Mouse (Mus musculus): Measurements from ENCODE around the gene Samm50.

Gene Samm50

GRCm38 (mm10) chr15:84212031-84212755, 20.2 kb downstream of the Samm50 start:
- DNase-seq, result peak; percentile 70 to 89

- DNase-seq, result no peak
Measured at GRCm38 (mm10) chr15:84212756-84213105, 20.7 kb downstream of the Samm50 start.

GRCm38 (mm10) chr15:84213162-84213739, 21.2 kb downstream of the Samm50 start:
- DNase-seq, result no peak

- no peak for DNase-seq
Measured at GRCm38 (mm10) chr15:84214476-84214875, 22.4 kb downstream of the Samm50 start.

GRCm38 (mm10) chr15:84215273-84215672, 23.2 kb downstream of the Samm50 start:
- no peak for DNase-seq

- no peak for DNase-seq
Measured at GRCm38 (mm10) chr15:84216026-84216425, 24.0 kb downstream of the Samm50 start.

GRCm38 (mm10) chr15:84216461-84217084, 24.5 kb downstream of the Samm50 start:
- DNase-seq, result peak; percentile 67 to 76

GRCm38 (mm10) chr15:84217969-84218782, 26.1 kb downstream of the Samm50 start:
- DNase-seq, result no peak

GRCm38 (mm10) chr15:84218783-84219271, 26.8 kb downstream of the Samm50 start:
- DNase-seq, result no peak

GRCm38 (mm10) chr15:84221539-84221938, 29.5 kb downstream of the Samm50 start:
- DNase-seq, result no peak

- no peak for DNase-seq
Measured at GRCm38 (mm10) chr15:84223423-84223822, 31.4 kb downstream of the Samm50 start.

GRCm38 (mm10) chr15:84224779-84225178, 32.7 kb downstream of the Samm50 start:
- DNase-seq, result no peak

- no peak for DNase-seq
Measured at GRCm38 (mm10) chr15:84226918-84227317, 34.9 kb downstream of the Samm50 start.

- DNase-seq, result no peak
Measured at GRCm38 (mm10) chr15:84230661-84231060, 38.6 kb downstream of the Samm50 start.

GRCm38 (mm10) chr15:84231113-84231712, 39.2 kb downstream of the Samm50 start:
- no peak for DNase-seq

- peak; percentile 40 to 43 for DNase-seq
Measured at GRCm38 (mm10) chr15:84231721-84232561, 39.9 kb downstream of the Samm50 start, which contains the start of gene Parvb. TSS of gene Parvb (plus strand) at chr15:84232043.

- no peak for DNase-seq
Measured at GRCm38 (mm10) chr15:84232609-84233008, 40.6 kb downstream of the Samm50 start.

GRCm38 (mm10) chr15:84234794-84235581, 42.9 kb downstream of the Samm50 start:
- DNase-seq, result no peak

- peak; percentile 63 to 69 for DNase-seq
Measured at GRCm38 (mm10) chr15:84235646-84236045, 43.6 kb downstream of the Samm50 start.

GRCm38 (mm10) chr15:84238552-84238951, 46.5 kb downstream of the Samm50 start:
- no peak for DNase-seq

GRCm38 (mm10) chr15:84238991-84239401, 47.0 kb downstream of the Samm50 start:
- DNase-seq, result no peak

Data from kidney, adult 8-10 months (tissue).